Mouse (Mus musculus) C2C12 (cell line): Measurements from ENCODE around the gene Rabl6.

Experiments
- CTCF ChIP-seq: IDR thresholded peaks from one replicate; pipeline ENCODE4 v1.5.1; 2011; ENCODE audit not compliant: control insufficient read depth, insufficient read depth, insufficient read length
- MAX ChIP-seq: IDR thresholded peaks from one replicate; pipeline ENCODE4 v1.6.1; 2011; ENCODE audit warnings: mild to moderate bottlenecking, control low read depth
- MYOD1 ChIP-seq: IDR thresholded peaks from one replicate; pipeline ENCODE4 v1.6.1; 2011; ENCODE audit warnings: low read depth; ENCODE audit not compliant: control insufficient read depth, insufficient read length
- MYOG ChIP-seq: IDR thresholded peaks from one replicate; pipeline ENCODE4 v1.6.1; 2011; ENCODE audit not compliant: control insufficient read depth, insufficient read length; ENCODE audit errors: extremely low read depth
- USF1 ChIP-seq: IDR thresholded peaks from one replicate; pipeline ENCODE4 v1.6.1; 2011; ENCODE audit warnings: low read depth, mild to moderate bottlenecking, control low read depth, moderate library complexity

DNA sequence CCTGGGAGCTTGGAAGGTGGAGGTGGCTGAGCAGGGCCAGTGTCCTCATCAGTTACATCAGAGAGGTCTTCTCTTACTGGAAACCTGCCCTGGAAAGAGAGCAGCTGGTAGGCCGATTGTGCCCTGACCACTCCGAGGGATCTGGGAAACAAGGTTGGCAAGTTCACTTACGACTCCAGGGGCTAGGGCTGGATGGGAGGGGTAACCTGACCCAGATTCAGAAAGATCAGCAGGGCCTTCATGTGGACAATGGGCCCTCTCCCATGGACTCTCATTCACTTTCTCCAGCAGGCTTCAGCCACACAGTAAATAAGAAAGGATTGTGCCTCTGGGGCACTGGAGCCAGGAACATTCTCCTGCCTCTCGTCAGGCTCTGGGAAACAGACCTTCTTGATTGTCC lies 23.5 kb downstream of the Rabl6 start:
- no peak for TF ChIP-seq CTCF
- no peak for TF ChIP-seq MAX
- TF ChIP-seq MYOG, result no peak
- TF ChIP-seq MYOD1, result no peak
- no peak for TF ChIP-seq USF1
